Mouse (Mus musculus) liver, embryonic 13.5 days (tissue): ENCODE data around the gene Vps26c. TPM values are rescaled to one million over a fixed set of nuclear protein-coding genes. Genes with fewer than 3 reads are reported as not detected.

ENCODE experiments used
- ATAC-seq: fragments of 200-750 bp; cut with Nextera tagmentation; 2 replicates; pipeline ENCODE4 v1.8.0; 2017; ENCODE audit warnings: low read depth, mild to moderate bottlenecking, moderate number of reproducible peaks, moderate library complexity
- DNase-seq: peaks from one replicate; pipeline ENCODE4 v3.0.0; 2022
- H3K27ac ChIP-seq: fragments of 300-500 bp; sonication (generic); 2 replicates; pipeline ENCODE4 v1.5.1; 2015; ENCODE audit warnings: moderate library complexity, mild to moderate bottlenecking, inconsistent platforms
- H3K27me3 ChIP-seq: fragments of 300-500 bp; sonication (generic); 2 replicates; pipeline ENCODE4 v1.6.1; 2015; ENCODE audit warnings: mild to moderate bottlenecking, inconsistent platforms
- H3K36me3 ChIP-seq: fragments of 300-500 bp; sonication (generic); 2 replicates; pipeline ENCODE4 v1.6.1; 2015; ENCODE audit warnings: mild to moderate bottlenecking, inconsistent platforms
- H3K4me1 ChIP-seq: fragments of 300-500 bp; sonication (generic); replicated peaks from 2 replicates; pipeline ENCODE4 v1.6.1; 2015; ENCODE audit warnings: inconsistent platforms
- H3K4me2 ChIP-seq: fragments of 300-500 bp; sonication (generic); 2 replicates; pipeline ENCODE4 v1.6.1; 2015; ENCODE audit warnings: inconsistent platforms, mild to moderate bottlenecking, moderate library complexity
- H3K4me3 ChIP-seq: fragments of 300-500 bp; sonication (generic); replicated peaks from 2 replicates; pipeline ENCODE4 v1.5.1; 2015; ENCODE audit warnings: mild to moderate bottlenecking, inconsistent platforms
- H3K9ac ChIP-seq: fragments of 300-500 bp; sonication (generic); 2 replicates; pipeline ENCODE4 v1.6.1; 2015; ENCODE audit warnings: mild to moderate bottlenecking, inconsistent platforms
- H3K9me3 ChIP-seq: fragments of 300-500 bp; sonication (generic); replicated peaks from 2 replicates; pipeline ENCODE4 v1.6.1; 2016; ENCODE audit warnings: inconsistent platforms
- WGBS: fragments of 180-500 bp; shearing (Covaris S2); methylation state at CpG from one replicate; pipeline ENCODE4 v1.1.7; 2015; ENCODE audit not compliant: insufficient replicate concordance; 5-methylcytosine and 5-hydroxymethylcytosine counted together
- polyA plus RNA-seq: library from polyadenylated mRNA; unstranded; fragments of >200 nt; fragmentation: Nextera tagmentation; extraction: Ambion mirVana; gene quantifications from 2 replicates; pipeline ENCODE4 v1.2.1, GENCODE M21; 2015

Gene Vps26c
- polyA plus RNA-seq, 1 experiment from 2014 or later = 22.2 TPM

DNA sequence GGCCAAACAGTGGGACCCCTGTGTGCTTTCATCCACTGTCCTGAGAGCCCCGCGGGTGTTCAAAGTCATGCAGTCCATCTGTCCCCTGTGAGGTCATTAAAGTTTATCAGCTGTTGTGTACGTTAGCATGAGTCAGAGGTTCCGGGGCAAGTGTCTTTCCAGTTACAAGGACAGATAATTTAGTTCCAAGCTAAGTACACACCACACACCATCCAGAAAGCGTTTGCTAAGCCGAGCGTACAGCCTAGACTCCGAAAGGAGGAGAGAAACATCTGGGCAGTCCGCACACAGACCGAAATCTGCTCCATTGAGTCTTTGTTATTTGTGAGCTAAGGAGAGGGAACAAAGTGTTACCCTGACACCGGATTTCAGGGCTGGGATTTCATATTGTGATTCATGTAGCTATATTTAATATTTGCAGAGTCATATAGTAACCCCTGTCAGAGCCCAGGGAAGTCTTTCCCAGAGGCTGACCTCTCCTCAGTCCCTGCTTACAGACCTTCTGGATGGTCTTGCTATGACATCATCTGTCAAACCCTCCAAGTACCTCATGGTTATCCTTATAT, 18.0 kb upstream of the Vps26c start:
- peak; percentile 64 for ATAC-seq
- 54% methylated on average over 11 of the region's 11 CpGs for WGBS
- DNase-seq = no peak
- no peak overlapping the region for H3K4me3 ChIP-seq
- H3K27me3 ChIP-seq = no peaks in the 10 kb centered on the region
- H3K27ac ChIP-seq = peak overlapping the region; percentile 51
- H3K9ac ChIP-seq = no peak overlapping the region
- no peaks in the 10 kb centered on the region for H3K36me3 ChIP-seq
- no peaks in the 10 kb centered on the region for H3K9me3 ChIP-seq
- H3K4me1 ChIP-seq = peaks cover 11% of the 10 kb centered on the region
- 0 out of 2 replicates have a peak overlapping the region, but pooled peaks have one; percentile 10 for H3K4me2 ChIP-seq

DNA sequence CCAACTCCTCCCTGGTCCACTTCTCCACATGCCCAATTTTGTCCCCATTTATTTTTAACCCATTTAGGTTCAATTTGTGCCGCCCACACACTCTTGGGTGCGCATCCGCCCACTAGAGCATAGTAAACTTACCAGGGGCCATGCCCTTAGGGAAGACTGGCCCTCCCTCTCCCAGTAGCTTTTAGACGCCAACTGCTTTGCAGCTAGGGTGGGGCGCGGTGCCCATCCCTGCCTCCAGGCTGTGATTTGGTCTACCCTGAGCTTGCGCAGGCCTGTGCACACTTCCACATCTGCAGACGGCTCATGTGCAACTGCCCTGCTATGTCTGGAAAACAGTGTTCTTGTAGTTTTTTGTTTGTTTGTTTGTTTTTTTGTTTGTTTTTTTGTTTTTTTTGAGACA, 16.3 kb upstream of the Vps26c start:
- H3K9ac ChIP-seq = no peak overlapping the region
- ATAC-seq = no peak
- 77% methylated on average over 8 of the region's 8 CpGs for WGBS

DNA sequence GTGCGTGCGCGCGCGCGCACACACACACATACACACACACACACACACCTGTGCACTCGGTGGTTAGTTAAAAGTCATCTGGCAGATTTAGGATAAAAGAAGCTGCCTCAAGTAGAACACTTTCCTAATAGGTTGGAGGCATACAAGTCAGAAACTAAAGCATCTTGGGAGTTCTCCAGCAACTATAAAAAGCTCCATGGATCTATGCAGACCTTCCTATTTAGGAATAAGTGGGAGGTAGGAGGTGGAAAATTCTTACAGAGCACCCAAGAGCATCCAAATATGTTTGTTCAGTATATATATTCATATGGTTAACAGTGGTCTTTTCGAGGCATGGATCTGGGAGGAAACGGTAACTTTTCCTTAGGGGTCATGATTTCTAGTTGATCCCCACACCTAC, 13.5 kb upstream of the Vps26c start:
- peaks cover 19% of the 10 kb centered on the region for H3K4me1 ChIP-seq
- no peak overlapping the region for H3K9ac ChIP-seq
- no peaks in the 10 kb centered on the region for H3K36me3 ChIP-seq
- H3K27me3 ChIP-seq = no peaks in the 10 kb centered on the region
- no peaks in the 10 kb centered on the region for H3K9me3 ChIP-seq
- no peak overlapping the region for H3K4me3 ChIP-seq
- ATAC-seq (no peak), DNase-seq (no peak)
- no peak overlapping the region for H3K27ac ChIP-seq
- 88% methylated on average over 9 of the region's 9 CpGs for WGBS
- H3K4me2 ChIP-seq = no peak overlapping the region

More for the DNA sequence above, 16.3 kb upstream of the Vps26c start:
- Histone ChIP-seq H3K4me3 (no peak overlapping the region), H3K36me3 (no peaks in the 10 kb centered on the region), H3K4me1 (peaks cover 11% of the 10 kb centered on the region), H3K9me3 (no peaks in the 10 kb centered on the region), H3K27me3 (no peaks in the 10 kb centered on the region), H3K4me2 (no peak overlapping the region), H3K27ac (no peak overlapping the region)
- DNase-seq = no peak

- H3K27ac ChIP-seq = no peak overlapping the region
- DNase-seq (no peak), ATAC-seq (peak; percentile 73)
- 0 out of 2 replicates have a peak overlapping the region, but pooled peaks have one; percentile 2 for H3K4me2 ChIP-seq
- peaks cover 13% of the 10 kb centered on the region for H3K4me1 ChIP-seq
- WGBS = 32% methylated on average over 9 of the region's 9 CpGs
- no peak overlapping the region for H3K4me3 ChIP-seq
- no peak overlapping the region for H3K9ac ChIP-seq
- H3K36me3 ChIP-seq = no peaks in the 10 kb centered on the region
- H3K27me3 ChIP-seq = no peaks in the 10 kb centered on the region
- no peaks in the 10 kb centered on the region for H3K9me3 ChIP-seq
Measured at GRCm38 (mm10) chr16:94537159-94537527, 10.5 kb upstream of the Vps26c start.

DNA sequence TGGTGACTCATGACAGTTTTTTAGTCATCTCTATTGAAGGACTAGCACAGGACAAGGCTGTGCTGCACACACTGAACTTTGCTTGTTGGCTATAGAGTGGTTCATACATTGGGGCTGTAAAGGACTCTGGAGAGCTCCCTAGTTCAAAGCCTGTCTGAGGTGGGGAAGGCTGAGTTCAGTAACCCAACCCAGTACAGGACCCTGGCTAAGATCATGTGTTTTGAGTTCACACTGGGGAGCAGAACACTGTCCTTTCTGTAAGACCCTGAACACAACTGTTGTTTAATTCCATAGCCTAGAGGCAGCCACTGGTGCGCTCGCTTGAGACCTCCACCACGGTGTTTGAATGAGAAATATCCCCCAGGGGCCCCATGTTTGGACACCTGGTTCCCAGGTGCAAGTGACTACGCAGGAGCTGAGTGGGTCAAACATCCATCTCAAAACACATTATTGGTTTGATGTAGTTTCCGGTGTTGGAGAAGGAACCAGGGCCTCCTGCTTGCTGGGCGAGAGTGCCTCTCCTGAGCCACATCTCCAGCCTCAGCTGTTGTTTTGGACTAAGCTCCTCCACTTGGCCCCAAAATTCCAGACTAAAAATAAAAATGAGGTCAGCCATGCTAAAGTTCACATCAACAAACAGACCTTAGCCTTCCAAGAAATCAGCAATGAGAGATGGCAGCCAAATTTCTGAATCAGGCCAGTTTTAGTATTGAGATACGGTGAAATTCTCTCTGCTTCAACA, 10.0 kb upstream of the Vps26c start:
- Histone ChIP-seq H3K9me3 (no peaks in the 10 kb centered on the region), H3K36me3 (no peaks in the 10 kb centered on the region), H3K4me2 (0 out of 2 replicates have a peak overlapping the region, but pooled peaks have one; percentile 2), H3K27me3 (no peaks in the 10 kb centered on the region), H3K4me1 (peaks cover 13% of the 10 kb centered on the region), H3K27ac (no peak overlapping the region), H3K4me3 (no peak overlapping the region), H3K9ac (no peak overlapping the region)
- ATAC-seq (no peak), DNase-seq (no peak)
- WGBS = 78% methylated on average over 7 of the region's 7 CpGs

GRCm38 (mm10) chr16:94535716-94536115, 9.1 kb upstream of the Vps26c start:
- Histone ChIP-seq H3K36me3 (no peaks in the 10 kb centered on the region), H3K9me3 (no peaks in the 10 kb centered on the region), H3K4me2 (no peak overlapping the region), H3K27me3 (no peaks in the 10 kb centered on the region), H3K27ac (no peak overlapping the region), H3K9ac (no peak overlapping the region), H3K4me3 (no peak overlapping the region), H3K4me1 (peaks cover 13% of the 10 kb centered on the region)
- ATAC-seq = no peak
- 74% methylated on average over 5 of the region's 5 CpGs for WGBS
- no peak for DNase-seq

DNA sequence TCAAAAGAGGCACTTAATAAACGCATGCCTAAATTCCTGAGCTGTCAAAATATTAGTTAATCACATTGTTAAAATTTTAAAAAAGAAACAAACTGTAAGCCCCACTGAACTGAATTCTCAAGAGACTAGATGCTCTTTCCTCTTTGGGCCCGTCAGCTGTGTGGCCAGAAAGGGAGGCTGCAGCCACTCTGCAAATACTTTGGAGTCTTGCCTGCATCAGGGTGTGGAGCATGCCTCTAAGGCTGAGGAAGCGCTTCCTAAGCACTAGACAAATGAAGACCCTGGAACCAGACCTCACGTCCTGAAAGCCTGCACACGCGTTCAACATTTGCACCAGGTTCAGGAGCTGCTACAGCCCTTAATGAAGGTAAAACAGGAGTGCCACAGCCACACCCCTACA, 7.0 kb upstream of the Vps26c start:
- WGBS = 74% methylated on average over 6 of the region's 6 CpGs
- H3K9me3 ChIP-seq = no peaks in the 10 kb centered on the region
- DNase-seq = no peak

DNA sequence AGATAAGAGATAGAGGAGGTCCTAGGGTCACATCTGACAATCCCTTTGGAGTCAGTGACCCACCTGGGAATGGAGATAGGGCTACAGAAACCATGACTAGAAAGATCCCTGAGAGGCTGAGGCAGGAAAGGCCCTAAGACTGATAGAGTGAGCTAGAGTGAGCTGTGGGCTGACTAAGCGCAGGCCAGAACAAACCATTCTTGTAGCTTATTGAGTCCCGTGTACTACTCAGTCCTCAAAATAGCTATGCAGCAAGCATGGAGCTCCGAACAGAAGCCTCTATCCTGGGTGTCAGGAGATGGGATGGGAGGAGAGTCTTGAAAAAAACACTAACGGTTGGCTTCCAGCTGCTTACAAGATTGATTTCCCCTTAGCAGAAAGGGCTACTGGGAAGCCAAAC, 4.6 kb upstream of the Vps26c start:
- Histone ChIP-seq H3K4me1 (peaks cover 12% of the 10 kb centered on the region), H3K9me3 (no peaks in the 10 kb centered on the region), H3K9ac (no peak overlapping the region), H3K36me3 (no peaks in the 10 kb centered on the region), H3K27me3 (no peaks in the 10 kb centered on the region), H3K4me3 (no peak overlapping the region), H3K4me2 (no peak overlapping the region), H3K27ac (no peak overlapping the region)
- DNase-seq (no peak), ATAC-seq (no peak)
- WGBS = 74% methylated on average over 4 of the region's 4 CpGs

More for the DNA sequence above, 7.0 kb upstream of the Vps26c start:
- Histone ChIP-seq H3K4me3 (no peak overlapping the region), H3K4me2 (no peak overlapping the region), H3K27ac (no peak overlapping the region), H3K4me1 (peaks cover 13% of the 10 kb centered on the region), H3K9ac (no peak overlapping the region), H3K36me3 (no peaks in the 10 kb centered on the region), H3K27me3 (no peaks in the 10 kb centered on the region)
- ATAC-seq = no peak

DNA sequence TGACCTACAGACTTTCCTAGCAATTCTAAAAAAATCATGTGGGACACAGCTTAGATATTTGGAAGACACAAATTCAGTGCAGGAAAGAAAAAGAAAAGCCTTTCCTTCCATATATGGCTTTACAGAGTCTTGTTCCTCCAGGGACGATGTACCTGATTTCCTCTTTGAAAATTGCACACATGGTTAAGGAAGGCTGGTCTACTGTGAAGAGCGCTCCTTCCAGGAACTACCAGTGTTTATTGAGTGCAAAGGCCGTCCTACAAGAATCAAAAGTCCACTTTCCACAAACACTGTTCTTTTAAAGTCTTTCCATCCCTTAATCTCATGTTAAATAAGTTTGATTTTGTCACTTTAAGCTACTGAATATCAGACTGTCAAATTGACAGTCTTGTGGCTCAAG, 916 bp upstream of the Vps26c start:
- Histone ChIP-seq H3K27ac (peak overlapping the region; percentile 94), H3K4me3 (peak overlapping the region; percentile 91), H3K27me3 (no peaks in the 10 kb centered on the region), H3K9me3 (no peaks in the 10 kb centered on the region), H3K9ac (peak overlapping the region; percentile 89), H3K4me2 (peak overlapping the region; percentile 93), H3K36me3 (no peaks in the 10 kb centered on the region), H3K4me1 (peaks cover 38% of the 10 kb centered on the region)
- 43% methylated on average over 3 of the region's 3 CpGs for WGBS
- no peak for DNase-seq
- ATAC-seq = no peak

GRCm38 (mm10) chr16:94527152-94527534, 513 bp upstream of the Vps26c start:
- WGBS = 2% methylated on average over 13 of the region's 13 CpGs
- Histone ChIP-seq H3K36me3 (no peaks in the 10 kb centered on the region), H3K9me3 (no peaks in the 10 kb centered on the region), H3K4me3 (peak overlapping the region; percentile 91), H3K27ac (peak overlapping the region; percentile 94), H3K9ac (peak overlapping the region; percentile 89), H3K27me3 (no peaks in the 10 kb centered on the region), H3K4me2 (peak overlapping the region; percentile 93), H3K4me1 (peaks cover 38% of the 10 kb centered on the region)
- DNase-seq (no peak), ATAC-seq (no peak)

DNA sequence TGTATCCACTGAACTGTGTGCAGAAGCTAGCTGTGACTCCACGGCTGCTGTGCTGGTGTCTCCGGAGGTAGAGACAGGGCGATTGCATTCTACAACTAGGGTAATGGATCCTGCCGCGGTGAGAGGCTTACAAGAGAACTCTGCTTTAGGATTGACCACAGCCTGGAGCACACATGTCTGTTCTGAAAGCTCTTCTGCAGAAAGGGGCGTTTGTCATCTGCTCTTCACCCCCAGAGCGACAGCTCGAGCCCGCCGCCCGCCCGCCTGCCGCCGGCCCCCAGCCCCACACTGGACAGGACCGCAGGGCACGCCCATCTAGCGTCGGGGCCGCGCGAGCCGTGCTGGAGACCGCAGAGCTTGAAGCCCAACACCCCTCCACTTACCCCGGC, 681 bp downstream of the Vps26c start:
- DNase-seq (no peak), ATAC-seq (peak; percentile 63)
- Histone ChIP-seq H3K36me3 (no peaks in the 10 kb centered on the region), H3K27me3 (no peaks in the 10 kb centered on the region), H3K4me2 (peak overlapping the region; percentile 93), H3K4me1 (peaks cover 49% of the 10 kb centered on the region), H3K27ac (peak overlapping the region; percentile 94), H3K9me3 (no peaks in the 10 kb centered on the region), H3K9ac (peak overlapping the region; percentile 89), H3K4me3 (peak overlapping the region; percentile 91)
- WGBS = under 1% methylated on average over 24 of the region's 24 CpGs

DNA sequence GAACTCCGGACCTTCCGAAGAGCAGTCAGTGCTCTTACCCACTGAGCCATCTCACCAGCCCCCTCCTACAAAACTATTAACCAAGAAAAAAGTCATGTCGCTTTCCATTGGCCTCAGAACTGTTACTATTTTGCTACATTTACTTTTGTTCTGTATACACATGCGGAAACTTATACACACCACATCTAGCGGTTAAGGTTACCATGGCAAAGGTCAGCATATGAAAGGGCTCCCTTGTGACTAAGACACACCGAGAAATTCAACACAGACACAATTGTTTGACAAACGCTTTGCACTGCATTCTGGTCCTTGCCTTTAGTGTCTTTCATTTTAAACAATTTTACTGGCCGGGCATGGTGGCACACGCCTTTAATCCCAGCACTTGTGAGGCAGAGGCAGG, 1.9 kb downstream of the Vps26c start:
- Histone ChIP-seq H3K4me2 (peak overlapping the region; percentile 93), H3K9me3 (no peaks in the 10 kb centered on the region), H3K36me3 (no peaks in the 10 kb centered on the region), H3K27ac (no peak overlapping the region), H3K27me3 (no peaks in the 10 kb centered on the region), H3K4me3 (peak overlapping the region; percentile 91), H3K4me1 (peaks cover 59% of the 10 kb centered on the region), H3K9ac (peak overlapping the region; percentile 89; the same call in 1 of the 2 replicates)
- ATAC-seq (no peak), DNase-seq (no peak)
- 81% methylated on average over 9 of the region's 9 CpGs for WGBS
